Mouse (Mus musculus) left cerebral cortex, adult 2 months (tissue): ENCODE data around the gene Cmtm3. TPM values are rescaled to one million over a fixed set of nuclear protein-coding genes. Genes with fewer than 3 reads are reported as not detected.

Experiments
- DNase-seq, 2 experiments: peaks; one replicate each; pipeline ENCODE4 v3.0.0; 2021 to 2022; ENCODE audit warnings: low spot score in 2 of 2, mixed read lengths in 1 of 2; ENCODE audit errors: extremely low spot score in 1 of 2
- H3K27ac ChIP-seq: fragments of 200-600 bp; 2 replicates; pipeline ENCODE4 v1.8.1; 2022
- H3K4me3 ChIP-seq: fragments of 200-600 bp; 2 replicates; pipeline ENCODE4 v1.8.1; 2022
- CTCF ChIP-seq: fragments of 200-600 bp; IDR thresholded peaks from 2 replicates; pipeline ENCODE4 v1.8.1; 2022; ENCODE audit warnings: antibody characterized with exemption, mild to moderate bottlenecking, moderate library complexity
- intact Hi-C: fragments of 180-260 bp; cut with DNase I; formaldehyde crosslinking; loops from one replicate; pipeline ENCODE4 v1.15.1; 2025
- total RNA-seq, 2 experiments: library from RNA; stranded (reverse); gene quantifications; 2 replicates each; pipeline ENCODE4 v1.2.3; 2021

Cmtm3 gene
- total RNA-seq, 2 experiments from 2014 or later: 11.9 to 12.8 TPM

GRCm38 (mm10) chr8:104332665-104333631, 6.3 kb upstream of the Cmtm3 start:
- intact Hi-C loops: no loop called here
- DNase-seq: no peak
- H3K27ac ChIP-seq: no peak overlapping the region
- no peak; the same call in none of the 2 replicates for TF ChIP-seq CTCF
- H3K4me3 ChIP-seq: no peak overlapping the region

DNA sequence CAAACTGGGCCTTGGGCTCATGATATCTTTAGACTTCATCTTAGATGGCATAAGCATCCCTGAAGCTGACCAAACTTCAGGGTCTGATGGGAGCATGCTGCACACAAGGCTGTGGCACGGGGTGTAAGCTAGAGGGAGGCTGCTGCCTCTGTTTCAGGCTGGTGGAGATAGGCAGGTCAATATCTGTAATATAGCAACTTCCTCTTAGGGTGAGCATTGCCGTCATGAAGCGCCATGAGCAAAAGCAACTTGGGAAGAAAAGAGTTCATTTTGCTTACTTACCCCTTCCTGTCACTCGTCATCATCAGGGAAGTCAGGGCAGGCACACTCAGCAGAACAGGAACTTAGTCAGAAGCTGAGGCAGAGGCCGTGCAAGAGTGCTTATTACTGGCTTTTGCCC, 5.4 kb upstream of the Cmtm3 start:
- intact Hi-C loops: no loop called here
- no peak for TF ChIP-seq CTCF
- H3K4me3 ChIP-seq: no peak overlapping the region
- no peak for DNase-seq
- no peak overlapping the region for H3K27ac ChIP-seq

GRCm38 (mm10) chr8:104334196-104334595, 5.0 kb upstream of the Cmtm3 start:
- no peak for TF ChIP-seq CTCF
- H3K4me3 ChIP-seq: no peak overlapping the region
- no peak for DNase-seq
- H3K27ac ChIP-seq: no peak overlapping the region
- intact Hi-C loops: no loop called here

DNA sequence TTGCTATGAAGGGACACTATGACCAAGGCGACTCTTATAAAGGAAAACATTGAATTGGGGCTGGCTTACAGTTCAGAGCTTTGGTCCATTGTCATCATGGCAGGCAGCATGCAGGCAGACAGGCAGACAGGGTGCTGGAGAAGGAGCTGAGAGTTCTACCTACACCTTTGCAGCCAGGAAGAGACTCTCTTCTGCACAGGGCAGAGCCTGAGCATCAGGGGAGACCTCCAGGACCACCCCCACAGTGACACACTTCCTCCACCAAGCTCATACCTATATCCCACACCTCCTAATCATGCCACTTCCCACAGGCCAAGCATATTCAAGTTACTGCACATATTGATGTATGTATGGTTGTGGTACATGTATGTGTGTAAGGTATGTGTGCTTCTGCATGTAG, 2.4 kb upstream of the Cmtm3 start:
- no peak for TF ChIP-seq CTCF
- no peak for DNase-seq
- intact Hi-C loops: no loop called here
- no peak overlapping the region for H3K4me3 ChIP-seq
- no peak overlapping the region for H3K27ac ChIP-seq

DNA sequence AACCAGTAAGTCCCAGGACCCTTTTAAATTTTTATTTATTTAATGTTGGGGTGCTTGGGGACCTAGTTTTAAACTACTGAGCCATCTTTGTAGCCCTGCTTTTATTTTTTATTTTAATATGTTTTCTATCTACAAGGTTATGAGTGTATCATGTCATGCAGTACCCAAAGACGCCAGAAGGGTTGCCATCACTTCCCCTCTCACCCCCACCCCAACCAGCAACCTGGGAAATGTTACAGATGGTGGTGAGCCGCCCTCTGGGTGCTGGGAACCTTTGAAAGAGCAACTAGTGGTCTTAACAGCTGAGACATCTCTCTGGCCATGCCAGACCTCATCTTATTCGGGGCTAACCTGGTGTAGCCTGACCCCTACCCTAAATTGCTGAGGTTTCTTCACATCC, 1.3 kb upstream of the Cmtm3 start:
- intact Hi-C loops: no loop called here
- Histone ChIP-seq H3K4me3 (no peak overlapping the region), H3K27ac (no peak overlapping the region)
- no peak for DNase-seq
- TF ChIP-seq CTCF: peak; percentile 8

DNA sequence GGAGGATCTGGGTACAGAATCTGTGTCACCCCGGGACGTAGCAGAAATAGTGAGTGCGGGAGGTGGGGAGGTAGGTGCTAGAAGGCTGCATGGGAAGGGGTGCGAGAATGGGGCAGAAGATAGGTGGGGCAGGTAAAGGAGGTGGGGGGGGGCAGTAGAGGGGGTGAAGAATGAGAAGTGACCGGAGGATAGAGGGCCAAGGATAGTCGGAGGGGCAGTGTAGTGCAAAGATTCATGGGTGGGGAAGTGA, 698 bp downstream of the Cmtm3 start:
- intact Hi-C loops: loop anchor here (2.0 to 5.0 kb wide), 6 partner anchors 27 to 243 kb away; partner anchors contain the start of genes Cklf, Dync1li2 and Terb1
- H3K4me3 ChIP-seq: peak overlapping the region; percentile 62
- DNase-seq: no peak
- TF ChIP-seq CTCF: no peak
- H3K27ac ChIP-seq: no peak overlapping the region; the same call in 1 of the 2 replicates

DNA sequence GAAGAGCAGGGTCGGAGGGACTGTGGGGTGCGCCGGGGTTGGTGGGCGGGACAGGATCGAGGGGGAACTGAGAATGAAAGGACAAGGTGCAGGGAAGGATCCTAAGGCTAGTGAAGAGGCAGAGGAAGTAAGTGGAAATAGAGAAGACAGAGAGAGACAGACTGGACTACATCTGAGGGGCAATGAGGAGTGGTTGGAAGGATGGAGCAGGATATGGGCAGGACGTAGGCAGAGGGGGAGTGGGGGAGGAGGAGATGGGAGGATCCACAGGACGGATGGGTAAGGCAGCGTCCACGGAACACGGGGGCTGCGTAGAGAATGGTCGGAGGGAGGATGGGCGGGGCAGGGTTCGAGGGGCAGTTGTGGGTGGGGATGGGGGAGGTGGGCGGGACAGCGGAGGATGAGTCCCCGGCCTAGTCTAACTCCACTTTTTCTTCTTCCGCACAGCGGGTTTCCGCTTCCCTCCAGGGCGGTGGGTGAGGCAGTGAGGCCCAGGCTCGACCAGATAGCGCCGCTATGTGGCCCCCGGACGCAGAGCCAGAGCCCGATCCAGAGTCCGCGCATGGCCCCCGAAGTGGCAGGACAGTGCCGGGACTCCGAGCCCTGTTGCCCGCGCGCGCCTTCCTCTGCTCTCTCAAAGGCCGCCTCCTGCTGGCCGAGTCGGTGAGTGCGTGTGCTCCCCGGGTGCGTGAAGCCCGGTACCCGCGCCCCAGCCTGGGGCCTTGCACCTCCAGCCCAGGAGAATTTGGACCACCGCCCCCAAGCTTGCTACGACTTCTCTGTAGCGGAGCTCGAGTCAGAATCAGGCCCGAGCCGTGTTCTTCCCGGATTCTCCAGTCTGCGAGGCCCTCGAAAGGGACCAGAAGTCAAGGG, 1.3 kb downstream of the Cmtm3 start:
- peak; percentile 72 for TF ChIP-seq CTCF
- intact Hi-C loops: loop anchor here (2.0 to 5.0 kb wide), 6 partner anchors 28 to 243 kb away; partner anchors contain the start of genes Cklf, Dync1li2 and Terb1
- Histone ChIP-seq H3K27ac (peak overlapping the region; percentile 75), H3K4me3 (peak overlapping the region; percentile 62)
- DNase-seq: peak; percentile 63 to 65

DNA sequence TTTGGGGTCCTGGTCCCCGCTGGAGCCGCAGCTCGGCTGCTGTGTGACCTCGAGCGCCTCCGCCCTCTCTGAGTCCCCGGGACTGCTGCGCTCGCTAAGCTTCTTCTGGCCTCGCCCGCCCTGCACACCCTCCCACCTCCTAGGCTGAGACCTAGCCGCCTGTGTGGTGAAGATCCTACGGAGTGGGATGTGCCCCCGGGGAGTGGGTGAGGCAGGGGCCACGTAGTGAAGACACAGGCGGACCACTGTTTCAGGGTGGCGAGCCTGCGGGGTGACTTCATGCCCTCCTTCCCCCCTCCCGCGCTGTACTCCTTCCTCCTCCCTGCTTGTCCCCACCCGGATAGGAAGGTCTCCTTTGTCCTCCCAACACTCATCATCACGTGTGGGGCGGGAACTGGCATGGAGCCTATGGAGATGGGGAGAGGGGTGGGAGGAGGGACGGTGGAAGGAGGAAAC, 1.9 kb downstream of the Cmtm3 start:
- peak overlapping the region; percentile 75 for H3K27ac ChIP-seq
- H3K4me3 ChIP-seq: peak overlapping the region; percentile 62
- TF ChIP-seq CTCF: no peak
- no peak for DNase-seq
- intact Hi-C loops: loop anchor here (2.0 to 5.0 kb wide), 6 partner anchors 28 to 244 kb away; partner anchors contain the start of genes Cklf, Dync1li2 and Terb1

- no peak for DNase-seq
- Histone ChIP-seq H3K4me3 (no peak overlapping the region), H3K27ac (no peak overlapping the region)
- no peak for TF ChIP-seq CTCF
- intact Hi-C loops: loop anchor here (2.0 to 5.0 kb wide), 6 partner anchors 29 to 244 kb away; partner anchors contain the start of genes Cklf, Dync1li2 and Terb1
These were observed 2.5 kb downstream of the Cmtm3 start for GRCm38 (mm10) chr8:104341678-104342077.

GRCm38 (mm10) chr8:104342426-104342825, 3.2 kb downstream of the Cmtm3 start:
- no peak for TF ChIP-seq CTCF
- intact Hi-C loops: loop anchor here (5.0 kb wide), 3 partner anchors 165 to 245 kb away; partner anchors contain the start of gene Terb1

GRCm38 (mm10) chr8:104343957-104344356, 4.7 kb downstream of the Cmtm3 start:
- H3K4me3 ChIP-seq: no peak overlapping the region
- no peak overlapping the region for H3K27ac ChIP-seq
- intact Hi-C loops: loop anchor here (2.0 to 5.0 kb wide), 6 partner anchors 51 to 247 kb away; partner anchors contain the start of genes Cmtm4 and Terb1
- DNase-seq: peak; percentile 81 to 91
- peak; percentile 94 for TF ChIP-seq CTCF

More at GRCm38 (mm10) chr8:104342426-104342825, 3.2 kb downstream of the Cmtm3 start:
- Histone ChIP-seq H3K4me3 (no peak overlapping the region), H3K27ac (no peak overlapping the region)
- DNase-seq: no peak
